Mouse (Mus musculus) spleen, postnatal 4 days (tissue): ENCODE results near the gene Ccdc186.
"Not testable (repeated sequence)": the region's sequence is repeated elsewhere in the genome, so short reads cannot be mapped to it uniquely, and the experiment has no call there.

Experiments used
- DNase-seq, 2 experiments: peaks; one replicate each; pipeline ENCODE4 v3.0.0; 2022; ENCODE audit warnings: low spot score in 2 of 2

Gene Ccdc186

DNA sequence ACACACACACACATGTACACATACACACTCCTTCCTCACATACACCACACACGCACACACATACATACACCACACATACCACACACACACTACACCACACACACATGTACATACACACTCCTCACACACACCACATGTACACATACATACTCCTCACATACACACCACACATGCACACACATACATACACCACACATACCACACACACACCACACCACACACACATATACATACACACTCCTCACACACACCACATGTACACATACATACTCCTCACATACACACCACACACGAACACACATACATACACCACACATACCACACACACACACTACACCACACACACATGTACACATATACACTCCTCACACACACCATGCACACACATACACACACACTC lies 63.7 kb downstream of the Ccdc186 start:
- no peak for DNase-seq

DNA sequence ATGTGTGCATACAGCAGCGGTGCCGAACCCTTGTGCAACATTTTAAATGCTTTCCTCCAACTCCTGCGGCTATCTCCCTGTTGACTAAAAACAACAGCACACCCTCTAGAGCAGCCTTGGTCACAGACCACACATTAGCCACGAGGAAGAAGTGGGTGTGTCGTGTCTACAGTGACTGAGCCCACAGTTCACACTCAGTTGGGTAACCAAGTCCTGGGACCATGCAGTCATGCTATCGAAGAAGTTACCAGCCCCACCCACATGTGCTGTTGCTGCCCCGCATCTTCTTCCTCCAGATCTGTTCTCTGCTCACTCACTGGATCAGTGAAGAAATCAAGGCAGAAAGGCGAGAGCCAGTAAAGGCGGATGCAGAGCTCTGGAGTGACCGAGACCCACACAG lies 65.6 kb downstream of the Ccdc186 start:
- DNase-seq = no peak

DNA sequence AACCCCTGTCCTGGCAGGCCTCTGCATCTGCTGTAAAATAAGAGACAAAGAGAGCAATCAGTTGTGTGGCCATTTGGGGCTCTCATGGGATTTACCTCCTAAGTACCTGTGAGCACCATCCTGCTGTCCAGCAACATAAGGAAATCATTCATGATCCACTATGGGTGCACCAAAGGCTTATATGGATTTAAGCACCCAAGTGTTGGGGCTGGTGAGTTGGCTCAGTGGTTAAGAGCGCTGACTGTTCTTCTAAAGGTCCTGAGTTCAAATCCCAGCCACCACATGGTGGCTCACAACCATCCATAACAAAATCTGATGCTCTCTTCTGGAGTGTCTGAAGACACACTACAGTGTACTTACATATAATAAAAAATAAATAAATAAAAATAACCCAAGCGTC lies 67.5 kb downstream of the Ccdc186 start:
- DNase-seq = not testable (repeated sequence)

DNA sequence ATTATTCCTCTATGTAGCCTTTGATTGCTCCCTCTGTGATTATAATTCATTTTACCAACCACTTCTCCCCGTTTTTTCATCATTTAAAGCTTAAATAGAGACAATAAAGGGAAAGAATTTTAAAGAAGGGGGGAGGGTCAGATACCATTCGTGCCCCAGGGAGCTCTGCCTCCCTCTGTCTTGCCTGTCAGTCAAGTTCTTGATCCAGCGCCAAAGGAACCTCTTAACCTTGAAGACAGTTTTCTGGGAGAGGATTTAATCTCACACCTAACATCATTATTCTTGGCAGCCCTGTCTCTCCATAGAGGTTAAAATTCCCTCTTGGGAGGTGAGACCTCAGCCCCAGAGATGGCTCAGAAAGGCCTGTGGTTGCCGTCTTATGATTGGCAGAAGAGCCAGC lies 71.3 kb downstream of the Ccdc186 start:
- DNase-seq = no peak

DNA sequence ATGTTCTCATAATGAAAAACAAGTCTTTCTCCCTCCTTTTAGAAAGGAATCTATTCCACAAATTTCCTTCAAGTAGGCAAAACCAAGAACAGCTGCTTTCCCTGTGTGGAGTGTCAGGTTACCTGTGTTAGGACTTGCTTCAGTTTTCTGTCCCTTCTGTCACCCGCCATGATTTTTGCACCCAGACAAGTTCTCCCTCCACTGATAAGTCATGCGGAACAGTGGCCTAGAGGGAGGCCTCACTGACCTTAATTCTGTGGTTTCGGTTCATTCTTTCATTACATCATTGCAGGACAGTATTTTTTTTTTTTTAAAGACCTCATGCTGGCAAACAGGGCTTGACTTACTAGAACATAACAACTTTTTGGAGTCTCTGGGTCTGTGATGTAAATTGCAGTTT lies 72.6 kb downstream of the Ccdc186 start:
- DNase-seq = no peak

DNA sequence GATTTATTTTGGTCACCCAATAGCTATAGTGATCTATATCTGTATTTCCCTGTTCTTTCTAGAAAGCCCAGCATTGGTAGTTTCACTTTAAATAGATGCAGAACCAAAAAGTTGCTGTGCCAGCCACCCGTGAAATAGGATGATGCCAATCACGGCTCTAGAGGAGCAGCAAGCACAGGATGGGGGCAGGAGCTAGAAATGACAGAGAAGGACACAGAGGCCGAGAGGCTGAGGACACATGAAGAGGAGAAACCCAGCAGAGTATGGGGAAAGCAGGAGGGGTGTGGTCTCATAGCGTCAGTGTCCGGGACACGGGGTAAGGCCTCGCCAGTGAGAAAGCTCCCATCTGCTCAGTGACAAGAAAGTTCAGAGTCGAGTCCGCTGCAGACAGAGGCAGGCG lies 74.1 kb downstream of the Ccdc186 start:
- no peak for DNase-seq

DNA sequence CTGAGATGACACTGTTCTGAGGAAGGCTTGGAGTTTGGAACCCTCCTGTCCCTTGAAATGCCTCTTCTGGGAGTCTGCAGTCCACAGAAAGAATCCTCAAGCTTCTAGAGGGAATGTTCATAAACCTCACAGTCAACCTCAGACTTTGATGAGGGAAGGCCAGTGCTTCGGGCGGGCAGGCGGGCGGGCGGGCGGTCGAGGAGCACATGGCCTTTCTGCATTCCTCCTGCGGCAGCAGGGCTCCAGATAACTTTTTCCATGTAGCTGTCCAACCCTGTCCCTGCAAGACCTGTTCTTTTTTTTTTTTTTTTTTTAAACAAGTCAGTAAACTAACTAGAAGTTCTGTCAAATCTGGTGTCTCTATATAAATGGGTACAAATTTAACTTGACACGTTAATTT lies 75.4 kb downstream of the Ccdc186 start:
- DNase-seq = no peak

DNA sequence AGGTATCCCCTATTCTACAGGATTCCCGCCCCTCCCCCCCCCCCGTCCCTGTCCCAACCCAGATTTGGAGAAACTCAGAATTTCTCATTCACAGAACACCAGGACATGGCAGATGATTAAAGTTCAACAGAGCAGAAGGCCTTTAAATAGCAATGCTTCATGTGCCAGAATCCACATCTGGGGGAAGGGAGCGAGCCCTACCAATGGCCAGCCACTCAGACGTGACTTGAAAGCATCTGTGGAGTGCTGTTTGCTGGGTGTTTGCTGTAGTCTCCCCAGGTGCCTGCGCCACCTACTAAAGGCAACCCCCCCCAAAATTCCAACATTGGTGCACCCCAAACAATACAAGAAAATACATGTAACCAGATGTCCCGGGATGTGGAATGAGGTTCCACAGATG lies 76.5 kb downstream of the Ccdc186 start:
- no peak for DNase-seq

DNA sequence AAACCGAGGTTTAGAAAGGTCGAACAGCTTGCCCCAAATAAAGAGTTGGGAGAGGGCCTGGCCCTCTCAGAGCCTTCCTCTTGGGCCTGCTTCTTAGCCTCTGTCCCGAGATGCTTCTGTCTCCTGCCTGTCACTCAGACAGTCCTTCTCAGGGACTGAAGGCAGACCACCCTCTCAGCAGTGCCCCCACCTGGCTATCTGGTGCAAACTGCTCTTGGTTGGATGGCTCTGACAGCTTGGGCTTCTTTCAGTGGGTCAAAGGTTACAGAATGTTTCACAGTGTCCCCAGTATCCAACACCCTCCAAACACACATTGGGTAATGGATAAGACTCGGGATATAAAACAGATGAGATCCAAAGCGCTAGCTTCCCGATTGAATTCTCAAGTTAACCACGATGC lies 76.9 kb downstream of the Ccdc186 start:
- DNase-seq = no peak
